Mouse (Mus musculus) neural tube, embryonic 12.5 days (tissue): ENCODE results near the gene Dnajc5. TPM values are rescaled to one million over a fixed set of nuclear protein-coding genes. Genes with fewer than 3 reads are reported as not detected.

Experiments used
- ATAC-seq: fragments of 200-750 bp; cut with Nextera tagmentation; 2 replicates; pipeline ENCODE4 v1.8.0; 2017; ENCODE audit warnings: low read depth, mild to moderate bottlenecking, moderate TSS enrichment, moderate library complexity; ENCODE audit not compliant: low FRiP score
- H3K27ac ChIP-seq: fragments of 300-500 bp; sonication (generic); 2 replicates; pipeline ENCODE4 v1.5.1; 2016
- H3K27me3 ChIP-seq: fragments of 300-500 bp; sonication (generic); replicated peaks from 2 replicates; pipeline ENCODE4 v1.6.1; 2016; ENCODE audit warnings: mild to moderate bottlenecking
- H3K36me3 ChIP-seq: fragments of 300-500 bp; sonication (generic); 2 replicates; pipeline ENCODE4 v1.6.1; 2016; ENCODE audit warnings: mild to moderate bottlenecking
- H3K4me1 ChIP-seq: fragments of 300-500 bp; sonication (generic); 2 replicates; pipeline ENCODE4 v1.6.1; 2016
- H3K4me2 ChIP-seq: fragments of 300-500 bp; sonication (generic); replicated peaks from 2 replicates; pipeline ENCODE4 v1.6.1; 2016; ENCODE audit warnings: mild to moderate bottlenecking
- H3K4me3 ChIP-seq: fragments of 300-500 bp; sonication (generic); 2 replicates; pipeline ENCODE4 v1.5.1; 2016
- H3K9ac ChIP-seq: fragments of 300-500 bp; sonication (generic); 2 replicates; pipeline ENCODE4 v1.6.1; 2016; ENCODE audit warnings: mild to moderate bottlenecking
- H3K9me3 ChIP-seq: fragments of 300-500 bp; sonication (generic); 2 replicates; pipeline ENCODE4 v1.6.1; 2016; ENCODE audit warnings: mild to moderate bottlenecking
- WGBS: fragments of 180-500 bp; shearing (Covaris S2); methylation state at CpG from one replicate; pipeline ENCODE4 v1.1.7; 2016; 5-methylcytosine and 5-hydroxymethylcytosine counted together
- polyA plus RNA-seq: library from polyadenylated mRNA; unstranded; fragments of >200 nt; fragmentation: Nextera tagmentation; extraction: Ambion mirVana; gene quantifications from 2 replicates; pipeline ENCODE4 v1.2.1, GENCODE M21; 2016

The Dnajc5 gene
- polyA plus RNA-seq, 1 experiment from 2014 or later = 141 TPM

- no peak for ATAC-seq
- no peak overlapping the region for H3K27ac ChIP-seq
- no peaks in the 10 kb centered on the region for H3K4me1 ChIP-seq
- peaks cover 3% of the 10 kb centered on the region; the same call in 1 of the 2 replicates for H3K36me3 ChIP-seq
- H3K4me3 ChIP-seq = no peak overlapping the region
- no peak overlapping the region for H3K9ac ChIP-seq
- 89% methylated on average over 3 of the region's 3 CpGs for WGBS
- H3K9me3 ChIP-seq = no peaks in the 10 kb centered on the region
- no peaks in the 10 kb centered on the region for H3K27me3 ChIP-seq
- H3K4me2 ChIP-seq = no peak overlapping the region
Observed at GRCm38 (mm10) chr2:181567338-181567737, 47.1 kb downstream of the Dnajc5 start.

GRCm38 (mm10) chr2:181568272-181569008 is 48.2 kb downstream of the Dnajc5 start:
- ATAC-seq = no peak
- Histone ChIP-seq H3K27me3 (no peaks in the 10 kb centered on the region), H3K4me2 (no peak overlapping the region), H3K9me3 (no peaks in the 10 kb centered on the region), H3K4me1 (no peaks in the 10 kb centered on the region), H3K9ac (no peak overlapping the region), H3K4me3 (no peak overlapping the region), H3K27ac (no peak overlapping the region), H3K36me3 (peaks cover 14% of the 10 kb centered on the region)
- 82% methylated on average over 7 of the region's 7 CpGs for WGBS

- no peaks in the 10 kb centered on the region for H3K9me3 ChIP-seq
- ATAC-seq = no peak
Observed at GRCm38 (mm10) chr2:181569856-181570255, 49.6 kb downstream of the Dnajc5 start.

GRCm38 (mm10) chr2:181570375-181570774 is 50.1 kb downstream of the Dnajc5 start:
- Histone ChIP-seq H3K4me3 (no peak overlapping the region), H3K4me1 (no peaks in the 10 kb centered on the region), H3K27ac (no peak overlapping the region), H3K36me3 (peaks cover 18% of the 10 kb centered on the region), H3K4me2 (no peak overlapping the region), H3K27me3 (no peaks in the 10 kb centered on the region), H3K9me3 (no peaks in the 10 kb centered on the region), H3K9ac (no peak overlapping the region)
- ATAC-seq = no peak
- WGBS = 90% methylated on average over 8 of the region's 8 CpGs

More at GRCm38 (mm10) chr2:181569856-181570255, 49.6 kb downstream of the Dnajc5 start:
- Histone ChIP-seq H3K27ac (no peak overlapping the region), H3K4me1 (no peaks in the 10 kb centered on the region), H3K36me3 (peaks cover 18% of the 10 kb centered on the region), H3K4me3 (no peak overlapping the region), H3K4me2 (no peak overlapping the region), H3K9ac (no peak overlapping the region), H3K27me3 (no peaks in the 10 kb centered on the region)
- 92% methylated on average over 10 of the region's 10 CpGs for WGBS

- Histone ChIP-seq H3K36me3 (peaks cover 18% of the 10 kb centered on the region), H3K27me3 (no peaks in the 10 kb centered on the region), H3K4me3 (no peak overlapping the region), H3K27ac (no peak overlapping the region), H3K4me2 (no peak overlapping the region), H3K9me3 (no peaks in the 10 kb centered on the region), H3K9ac (no peak overlapping the region), H3K4me1 (no peaks in the 10 kb centered on the region)
- 78% methylated on average over 6 of the region's 6 CpGs for WGBS
- no peak for ATAC-seq
Observed at GRCm38 (mm10) chr2:181570921-181571595, 50.8 kb downstream of the Dnajc5 start.

- H3K4me1 ChIP-seq = peaks cover 1% of the 10 kb centered on the region; the same call in 1 of the 2 replicates
- no peak overlapping the region for H3K27ac ChIP-seq
- ATAC-seq = no peak
- H3K4me2 ChIP-seq = no peak overlapping the region
- H3K9ac ChIP-seq = no peak overlapping the region
- 92% methylated on average over 11 of the region's 11 CpGs for WGBS
- H3K4me3 ChIP-seq = no peak overlapping the region
- no peaks in the 10 kb centered on the region for H3K9me3 ChIP-seq
- no peaks in the 10 kb centered on the region for H3K27me3 ChIP-seq
- peaks cover 18% of the 10 kb centered on the region for H3K36me3 ChIP-seq
Observed at GRCm38 (mm10) chr2:181571941-181572670, 51.8 kb downstream of the Dnajc5 start.

GRCm38 (mm10) chr2:181572921-181573920 is 52.9 kb downstream of the Dnajc5 start:
- no peak overlapping the region for H3K27ac ChIP-seq
- no peak overlapping the region for H3K9ac ChIP-seq
- WGBS = 94% methylated on average over 15 of the region's 15 CpGs
- no peaks in the 10 kb centered on the region for H3K27me3 ChIP-seq
- ATAC-seq = no peak
- peaks cover 18% of the 10 kb centered on the region for H3K36me3 ChIP-seq
- no peaks in the 10 kb centered on the region for H3K9me3 ChIP-seq
- no peak overlapping the region for H3K4me2 ChIP-seq
- peaks cover 5% of the 10 kb centered on the region; the same call in 1 of the 2 replicates for H3K4me1 ChIP-seq
- H3K4me3 ChIP-seq = no peak overlapping the region

GRCm38 (mm10) chr2:181573961-181574360 is 53.7 kb downstream of the Dnajc5 start:
- Histone ChIP-seq H3K4me1 (peaks cover 5% of the 10 kb centered on the region; the same call in 1 of the 2 replicates), H3K4me2 (no peak overlapping the region), H3K9ac (no peak overlapping the region), H3K27ac (no peak overlapping the region), H3K27me3 (no peaks in the 10 kb centered on the region), H3K36me3 (peaks cover 18% of the 10 kb centered on the region), H3K4me3 (no peak overlapping the region), H3K9me3 (no peaks in the 10 kb centered on the region)
- WGBS = 89% methylated on average over 9 of the region's 9 CpGs
- no peak for ATAC-seq

- Histone ChIP-seq H3K27ac (no peak overlapping the region), H3K36me3 (peaks cover 18% of the 10 kb centered on the region), H3K9me3 (no peaks in the 10 kb centered on the region), H3K4me1 (peaks cover 10% of the 10 kb centered on the region), H3K4me3 (no peak overlapping the region), H3K4me2 (no peak overlapping the region), H3K27me3 (no peaks in the 10 kb centered on the region), H3K9ac (no peak overlapping the region)
- WGBS = 90% methylated on average over 7 of the region's 7 CpGs
- ATAC-seq = no peak
Observed at GRCm38 (mm10) chr2:181574921-181575545, 54.7 kb downstream of the Dnajc5 start.

GRCm38 (mm10) chr2:181576613-181577012 is 56.3 kb downstream of the Dnajc5 start:
- WGBS = 91% methylated on average over 2 of the region's 2 CpGs
- Histone ChIP-seq H3K9me3 (no peaks in the 10 kb centered on the region), H3K27ac (no peak overlapping the region), H3K36me3 (peaks cover 18% of the 10 kb centered on the region), H3K4me1 (peaks cover 18% of the 10 kb centered on the region), H3K27me3 (no peaks in the 10 kb centered on the region), H3K4me2 (no peak overlapping the region), H3K4me3 (no peak overlapping the region), H3K9ac (no peak overlapping the region)
- ATAC-seq = no peak

- H3K4me2 ChIP-seq = no peak overlapping the region
- H3K9me3 ChIP-seq = no peaks in the 10 kb centered on the region
- H3K4me3 ChIP-seq = no peak overlapping the region
- no peak overlapping the region for H3K27ac ChIP-seq
- H3K36me3 ChIP-seq = peaks cover 16% of the 10 kb centered on the region
- H3K27me3 ChIP-seq = no peaks in the 10 kb centered on the region
- no peak for ATAC-seq
- peaks cover 20% of the 10 kb centered on the region for H3K4me1 ChIP-seq
- no peak overlapping the region for H3K9ac ChIP-seq
- WGBS = 64% methylated on average over 2 of the region's 2 CpGs
Observed at GRCm38 (mm10) chr2:181577126-181577525, 56.8 kb downstream of the Dnajc5 start.
